Mouse (Mus musculus) lung, embryonic 14.5 days (tissue): Measurements from ENCODE around the gene Stac. TPM values are rescaled to one million over a fixed set of nuclear protein-coding genes. Genes with fewer than 3 reads are reported as not detected.

Source experiments
- ATAC-seq: fragments of 200-750 bp; cut with Nextera tagmentation; 2 replicates; pipeline ENCODE4 v1.8.0; 2017; ENCODE audit warnings: mild to moderate bottlenecking, moderate TSS enrichment, moderate library complexity; ENCODE audit not compliant: insufficient read depth
- DNase-seq: peaks from one replicate; pipeline ENCODE4 v3.0.0-alpha.2; 2015
- H3K27ac ChIP-seq: fragments of 300-500 bp; sonication (generic); 2 replicates; pipeline ENCODE4 v1.5.1; 2014; ENCODE audit warnings: low read depth, mild to moderate bottlenecking, moderate library complexity
- H3K27me3 ChIP-seq: fragments of 300-500 bp; sonication (generic); 2 replicates; pipeline ENCODE4 v1.6.1; 2014; ENCODE audit warnings: low read length, control low read depth; ENCODE audit not compliant: insufficient read depth
- H3K36me3 ChIP-seq: fragments of 300-500 bp; sonication (generic); 2 replicates; pipeline ENCODE4 v1.6.1; 2014; ENCODE audit warnings: control low read depth; ENCODE audit not compliant: insufficient read depth
- H3K4me1 ChIP-seq: fragments of 300-500 bp; sonication (generic); 2 replicates; pipeline ENCODE4 v1.6.1; 2014; ENCODE audit warnings: antibody characterized with exemption, control low read depth; ENCODE audit not compliant: insufficient read depth
- H3K4me2 ChIP-seq: fragments of 300-500 bp; sonication (generic); 2 replicates; pipeline ENCODE4 v1.6.1; 2014; ENCODE audit warnings: mild to moderate bottlenecking
- H3K4me3 ChIP-seq: fragments of 300-500 bp; sonication (generic); 2 replicates; pipeline ENCODE4 v1.5.1; 2014; ENCODE audit warnings: low read depth, low read length
- H3K9ac ChIP-seq: fragments of 300-500 bp; sonication (generic); 2 replicates; pipeline ENCODE4 v1.6.1; 2014
- H3K9me3 ChIP-seq: fragments of 300-500 bp; sonication (generic); 2 replicates; pipeline ENCODE4 v1.6.1; 2016; ENCODE audit warnings: low read depth, low read length, control low read depth
- CTCF ChIP-seq: IDR thresholded peaks from 2 replicates; pipeline ENCODE4 v1.5.1; 2016; ENCODE audit warnings: antibody characterized with exemption, low read depth
- WGBS: fragments of 180-500 bp; shearing (Covaris S2); extraction: QIAGEN DNeasy Blood & Tissue Kit; methylation state at CpG from one replicate; pipeline ENCODE4 v1.1.7; 2014; 5-methylcytosine and 5-hydroxymethylcytosine counted together
- polyA plus RNA-seq: library from polyadenylated mRNA; unstranded; fragments of >200 nt; fragmentation: Nextera tagmentation; extraction: Ambion mirVana; gene quantifications from 2 replicates; pipeline ENCODE4 v1.2.1, GENCODE M21; 2014

Stac gene
- 0.12 and 0.16 TPM in 2 replicates for polyA plus RNA-seq

DNA sequence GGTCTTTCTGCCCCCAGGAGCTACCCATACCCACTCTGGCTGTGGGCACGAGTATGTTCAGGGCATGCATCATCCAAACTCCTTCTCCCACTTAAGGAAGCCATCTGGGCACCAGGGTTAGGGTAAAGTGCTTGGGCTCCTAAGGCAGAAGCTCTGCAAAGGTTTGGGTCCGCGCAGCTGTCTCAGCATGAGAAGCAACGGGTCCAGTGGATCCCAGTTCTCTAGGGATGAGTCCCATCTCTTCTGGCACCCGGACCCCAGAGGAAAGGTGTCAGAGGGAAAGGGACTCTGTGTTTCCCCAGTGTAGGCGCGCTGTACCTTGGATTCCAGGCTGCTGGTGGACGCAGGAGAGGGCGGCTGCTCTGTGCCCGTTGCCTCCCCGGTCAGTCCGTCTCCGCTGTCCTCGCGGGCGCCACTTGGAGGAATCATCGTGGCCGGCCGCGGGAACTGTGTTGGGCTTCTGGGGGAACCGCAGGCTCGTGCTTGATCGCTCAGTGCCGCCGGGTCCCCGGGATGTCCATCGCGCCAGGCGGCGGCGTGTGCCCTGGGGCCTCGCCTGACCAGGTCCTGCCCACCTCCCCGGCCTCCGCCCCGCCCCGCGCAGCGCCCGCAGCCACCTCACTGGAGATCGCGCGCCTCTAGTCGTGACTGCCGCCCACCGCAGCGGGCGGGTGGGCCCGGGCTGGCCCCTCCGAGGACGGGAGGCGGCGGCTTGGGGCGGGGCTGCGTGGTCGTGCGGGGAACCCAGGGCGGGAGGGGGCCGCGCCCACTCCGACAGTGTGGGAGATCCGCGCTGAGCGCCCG, at the start of gene Stac:
TSS of gene Stac (minus strand) at position 669 of the 804 bp plus-strand sequence.
- Histone ChIP-seq H3K4me1 (no peaks in the 10 kb centered on the region), H3K4me3 (peak within 1 kb of the TSS; percentile 47), H3K9ac (peak within 1 kb of the TSS; percentile 26; the same call in 1 of the 2 replicates), H3K9me3 (no peaks in the 10 kb centered on the region), H3K27ac (no peak within 1 kb of the TSS), H3K4me2 (peak within 1 kb of the TSS; percentile 88), H3K36me3 (no peaks in the 10 kb centered on the region), H3K27me3 (peaks cover 22% of the 10 kb centered on the region)
- peak; percentile 85 for ATAC-seq
- peak; percentile 36 for DNase-seq
- no peak for TF ChIP-seq CTCF
- 3% methylated on average over 53 of the region's 64 CpGs for WGBS

DNA sequence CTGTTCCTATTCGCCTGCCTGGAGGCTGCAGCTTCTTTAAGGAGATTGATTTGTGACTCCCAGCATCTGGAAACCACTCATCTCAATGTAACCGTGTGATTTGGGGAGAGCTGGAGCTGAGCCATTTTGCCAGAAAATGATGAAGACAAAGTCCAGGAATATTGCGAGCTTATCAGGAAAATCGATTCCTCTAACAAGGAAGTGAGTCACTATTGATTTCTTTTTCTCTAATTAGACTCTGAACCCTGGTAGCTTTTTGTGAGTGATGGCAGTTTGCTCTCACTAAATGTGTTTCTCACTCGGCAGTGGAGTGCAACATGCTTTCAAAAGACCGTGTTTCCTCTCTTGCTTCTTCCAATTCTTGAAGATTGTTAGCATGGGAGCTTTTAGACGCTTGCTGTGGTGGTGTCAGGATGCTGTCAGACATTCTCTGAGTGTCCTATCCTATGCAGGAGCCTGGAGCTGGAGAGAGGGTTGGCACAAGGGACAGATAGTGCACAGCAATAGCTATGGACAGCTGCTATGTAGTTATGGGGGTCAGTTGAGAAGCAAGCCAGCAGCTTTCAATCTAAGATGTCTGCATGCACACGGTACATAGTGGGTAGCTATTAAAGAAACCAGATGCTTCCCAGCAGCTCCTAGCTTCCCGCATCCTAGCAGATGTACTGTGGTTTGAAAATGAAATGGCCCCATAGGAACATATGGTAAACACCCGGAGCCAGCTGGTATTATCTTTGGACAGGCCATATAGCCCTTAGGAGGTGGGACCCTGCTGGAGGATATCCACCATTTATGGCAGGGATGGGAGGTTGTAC, 49.5 kb upstream of the Stac start:
- H3K9ac ChIP-seq = no peak overlapping the region
- no peak for TF ChIP-seq CTCF
- no peaks in the 10 kb centered on the region for H3K9me3 ChIP-seq
- no peaks in the 10 kb centered on the region for H3K36me3 ChIP-seq
- no peak overlapping the region for H3K4me2 ChIP-seq
- H3K27ac ChIP-seq = no peak overlapping the region
- ATAC-seq (no peak), DNase-seq (peak; percentile 4)
- WGBS = 49% methylated on average over 10 of the region's 10 CpGs
- no peak overlapping the region for H3K4me3 ChIP-seq
- H3K4me1 ChIP-seq = no peaks in the 10 kb centered on the region
- no peaks in the 10 kb centered on the region for H3K27me3 ChIP-seq

- ATAC-seq (no peak), DNase-seq (peak; percentile 9)
- H3K4me1 ChIP-seq = no peaks in the 10 kb centered on the region
- no peak overlapping the region for H3K9ac ChIP-seq
- no peaks in the 10 kb centered on the region for H3K27me3 ChIP-seq
- H3K9me3 ChIP-seq = no peaks in the 10 kb centered on the region
- no peak overlapping the region for H3K4me3 ChIP-seq
- H3K4me2 ChIP-seq = no peak overlapping the region
- no peaks in the 10 kb centered on the region for H3K36me3 ChIP-seq
- no peak overlapping the region for H3K27ac ChIP-seq
- 59% methylated on average over 3 of the region's 3 CpGs for WGBS
- no peak for TF ChIP-seq CTCF
These were observed 48.9 kb upstream of the Stac start for GRCm38 (mm10) chr9:111739026-111739425.

- H3K27me3 ChIP-seq = no peaks in the 10 kb centered on the region
- no peak for TF ChIP-seq CTCF
- no peaks in the 10 kb centered on the region for H3K9me3 ChIP-seq
- ATAC-seq (no peak), DNase-seq (no peak)
- H3K4me1 ChIP-seq = no peaks in the 10 kb centered on the region
- 73% methylated on average over 2 of the region's 2 CpGs for WGBS
- no peak overlapping the region for H3K27ac ChIP-seq
- H3K4me2 ChIP-seq = no peak overlapping the region
- no peaks in the 10 kb centered on the region for H3K36me3 ChIP-seq
- no peak overlapping the region for H3K9ac ChIP-seq
- H3K4me3 ChIP-seq = no peak overlapping the region
These were observed 47.6 kb upstream of the Stac start for GRCm38 (mm10) chr9:111737796-111738195.

- no peak overlapping the region for H3K4me2 ChIP-seq
- peak; percentile 14 for DNase-seq
- ATAC-seq = no peak
- H3K27ac ChIP-seq = no peak overlapping the region
- no peaks in the 10 kb centered on the region for H3K4me1 ChIP-seq
- no peak for TF ChIP-seq CTCF
- no peak overlapping the region for H3K9ac ChIP-seq
- WGBS = 59% methylated on average over 3 of the region's 3 CpGs
- H3K36me3 ChIP-seq = no peaks in the 10 kb centered on the region
- no peaks in the 10 kb centered on the region for H3K27me3 ChIP-seq
- H3K4me3 ChIP-seq = no peak overlapping the region
- H3K9me3 ChIP-seq = no peaks in the 10 kb centered on the region
These were observed 45.8 kb upstream of the Stac start for GRCm38 (mm10) chr9:111735931-111736330.

GRCm38 (mm10) chr9:111731939-111732670, 42.0 kb upstream of the Stac start:
- H3K4me2 ChIP-seq = no peak overlapping the region
- H3K4me3 ChIP-seq = no peak overlapping the region
- no peak overlapping the region for H3K9ac ChIP-seq
- no peaks in the 10 kb centered on the region for H3K27me3 ChIP-seq
- no peak overlapping the region for H3K27ac ChIP-seq
- ATAC-seq (no peak), DNase-seq (no peak)
- H3K36me3 ChIP-seq = no peaks in the 10 kb centered on the region
- TF ChIP-seq CTCF = no peak
- 45% methylated on average over 9 of the region's 9 CpGs for WGBS
- no peaks in the 10 kb centered on the region for H3K4me1 ChIP-seq
- H3K9me3 ChIP-seq = no peaks in the 10 kb centered on the region
